Mouse (Mus musculus) MEL (cell line): Measurements from ENCODE around the gene Rps6kc1.

Experiments used
- CTCF ChIP-seq, 3 experiments: IDR thresholded peaks in 2 of 3; conservative IDR thresholded peaks in 1 of 3; 2 replicates each; pipeline ENCODE4 v1.5.1; 2011 to 2012; ENCODE audit warnings: low read length in 3 of 3, low read depth in 2 of 3, mild to moderate bottlenecking in 2 of 3, improper control_type of control experiment in 1 of 3, inconsistent platforms in 1 of 3, mixed read lengths in 1 of 3, moderate library complexity in 1 of 3; ENCODE audit not compliant: control insufficient read depth in 1 of 3, insufficient read depth in 1 of 3, poor library complexity in 1 of 3, severe bottlenecking in 1 of 3
- GATA1 ChIP-seq: IDR thresholded peaks from 2 replicates; pipeline ENCODE4 v1.6.1; 2011; ENCODE audit warnings: low read depth, low read length, improper control_type of control experiment
- HCFC1 ChIP-seq: IDR thresholded peaks from 2 replicates; pipeline ENCODE4 v1.6.1; 2012; ENCODE audit warnings: low read depth, mild to moderate bottlenecking, inconsistent platforms, low read length, improper control_type of control experiment, moderate library complexity
- KAT2A ChIP-seq: conservative IDR thresholded peaks from 2 replicates; pipeline ENCODE4 v1.6.1; 2012; ENCODE audit warnings: low read depth, low read length, improper control_type of control experiment, inconsistent platforms
- MAX ChIP-seq: IDR thresholded peaks from 2 replicates; pipeline ENCODE4 v1.6.1; 2011; ENCODE audit warnings: low read length, improper control_type of control experiment
- MXI1 ChIP-seq: IDR thresholded peaks from 2 replicates; pipeline ENCODE4 v1.6.1; 2011; ENCODE audit warnings: mild to moderate bottlenecking, low read depth, low read length, improper control_type of control experiment
- MYB ChIP-seq: IDR thresholded peaks from 2 replicates; pipeline ENCODE4 v1.6.1; 2011; ENCODE audit warnings: mild to moderate bottlenecking, low read depth, low read length, improper control_type of control experiment
- POLR2A ChIP-seq, 2 experiments: IDR thresholded peaks; 2 replicates each; pipeline ENCODE4 v1.6.1; 2011 to 2012; ENCODE audit warnings: low read length in 2 of 2, mild to moderate bottlenecking in 2 of 2, control low read depth in 1 of 2, improper control_type of control experiment in 1 of 2, low read depth in 1 of 2, moderate library complexity in 1 of 2; ENCODE audit not compliant: control insufficient read depth in 1 of 2, insufficient read depth in 1 of 2, poor library complexity in 1 of 2
- RAD21 ChIP-seq: IDR thresholded peaks from 2 replicates; pipeline ENCODE4 v1.6.1; 2011; ENCODE audit warnings: mild to moderate bottlenecking, low read depth, low read length, improper control_type of control experiment
- SMC3 ChIP-seq: IDR thresholded peaks from 2 replicates; pipeline ENCODE4 v1.6.1; 2011; ENCODE audit warnings: low read depth, low read length, improper control_type of control experiment
- ZC3H11A ChIP-seq: IDR thresholded peaks from 2 replicates; pipeline ENCODE4 v1.6.1; 2012; ENCODE audit warnings: low read depth, mild to moderate bottlenecking, inconsistent platforms, low read length, improper control_type of control experiment

DNA sequence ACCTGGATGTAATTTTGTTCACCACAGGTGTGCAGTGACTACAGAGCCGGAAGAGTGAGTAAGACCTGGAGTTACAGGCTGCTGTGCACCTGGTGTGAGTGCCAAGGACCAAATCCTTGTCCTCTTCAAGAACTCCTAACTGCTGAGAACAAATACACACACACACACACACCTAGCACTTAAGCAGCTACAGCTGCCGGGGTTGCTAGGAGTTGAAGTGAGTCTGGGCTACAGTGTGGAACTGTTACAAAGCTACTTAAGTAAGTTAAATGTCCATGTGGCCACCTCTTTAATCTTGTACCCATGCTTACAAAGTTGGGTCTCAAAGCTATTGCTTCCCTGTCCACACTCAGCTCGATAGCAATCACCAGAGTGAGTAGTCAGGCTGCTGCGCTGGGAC is 25.6 kb downstream of the Rps6kc1 start:
- TF ChIP-seq SMC3 (no peak), ZC3H11A (no peak), POLR2A (IDR thresholded peaks at IDR 0.05; ENCODE audit: control insufficient read depth in 1 of 2, insufficient read depth in 1 of 2, low read depth in 1 of 2, low read length in 2 of 2, poor library complexity in 1 of 2) (no peak), KAT2A (no peak), MAX (no peak), GATA1 (no peak), CTCF (IDR thresholded peaks at IDR 0.05 in 2 of 3, conservative IDR thresholded peaks at IDR 0.05 in 1 of 3; ENCODE audit: control insufficient read depth in 1 of 3, insufficient read depth in 1 of 3, low read depth in 2 of 3, low read length in 3 of 3, poor library complexity in 1 of 3, severe bottlenecking in 1 of 3) (no peak), MXI1 (no peak), MYB (no peak), HCFC1 (no peak), RAD21 (no peak)
